Mouse (Mus musculus) ES-Bruce4 (cell line): ENCODE results near the gene Ppp2r2c.

ENCODE experiments used
- CTCF ChIP-seq: IDR thresholded peaks from one replicate; pipeline ENCODE4 v1.8.1; 2011; ENCODE audit warnings: low read depth, low read length
- POLR2A ChIP-seq: IDR thresholded peaks from one replicate; pipeline ENCODE4 v1.8.1; 2011; ENCODE audit warnings: low read length; ENCODE audit not compliant: insufficient read depth

DNA sequence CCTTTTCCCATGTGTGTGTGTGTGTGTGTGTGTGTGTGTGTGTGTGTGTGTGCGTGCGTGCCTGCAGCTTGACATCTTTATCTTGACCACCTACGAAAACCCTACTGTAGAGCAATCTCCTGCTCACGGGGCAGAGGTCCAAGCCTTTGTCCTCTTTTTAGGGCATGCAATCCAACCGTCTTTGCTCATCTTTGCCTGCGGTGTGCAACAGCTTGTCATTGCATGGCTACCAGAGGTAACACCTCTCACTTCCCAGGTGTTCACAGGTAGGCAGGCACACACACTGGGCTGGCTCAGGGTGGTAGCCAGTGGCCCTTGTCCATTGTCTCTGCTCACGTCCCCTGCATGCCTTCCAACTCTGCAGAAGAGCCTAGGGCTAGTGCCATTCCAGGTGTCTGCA lies 49.7 kb downstream of the Ppp2r2c start:
- TF ChIP-seq CTCF (no peak), POLR2A (no peak)
